Mouse (Mus musculus) embryonic facial prominence, embryonic 11.5 days (tissue): Measurements from ENCODE around the gene Fam69a. TPM values are rescaled to one million over a fixed set of nuclear protein-coding genes. Genes with fewer than 3 reads are reported as not detected.

Experiments used
- ATAC-seq: fragments of 200-750 bp; cut with Nextera tagmentation; replicated peaks from 2 replicates; pipeline ENCODE4 v1.8.0; 2017; ENCODE audit warnings: low read depth; ENCODE audit not compliant: insufficient number of reproducible peaks, low FRiP score, low TSS enrichment
- DNase-seq: peaks from one replicate; pipeline ENCODE4 v3.0.0-alpha.2; 2015; ENCODE audit warnings: low spot score
- H3K27ac ChIP-seq: fragments of 300-500 bp; sonication (generic); replicated peaks from 2 replicates; pipeline ENCODE4 v1.5.1; 2014; ENCODE audit warnings: mild to moderate bottlenecking, low read depth, low read length, control low read depth
- H3K27me3 ChIP-seq: fragments of 300-500 bp; sonication (generic); 2 replicates; pipeline ENCODE4 v1.6.1; 2014; ENCODE audit warnings: mild to moderate bottlenecking, low read length, moderate library complexity, mixed read lengths; ENCODE audit not compliant: control insufficient read depth, insufficient read depth
- H3K36me3 ChIP-seq: fragments of 300-500 bp; sonication (generic); replicated peaks from 2 replicates; pipeline ENCODE4 v1.6.1; 2014; ENCODE audit warnings: low read depth, mild to moderate bottlenecking, low read length, moderate library complexity, mixed read lengths; ENCODE audit not compliant: control insufficient read depth, insufficient read depth
- H3K4me1 ChIP-seq: fragments of 300-500 bp; sonication (generic); 2 replicates; pipeline ENCODE4 v1.6.1; 2014; ENCODE audit warnings: low read length, mixed read lengths; ENCODE audit not compliant: control insufficient read depth, insufficient read depth
- H3K4me2 ChIP-seq: fragments of 300-500 bp; sonication (generic); 2 replicates; pipeline ENCODE4 v1.6.1; 2014; ENCODE audit warnings: low read depth, mild to moderate bottlenecking, control low read depth, low read length, moderate library complexity
- H3K4me3 ChIP-seq: fragments of 300-500 bp; sonication (generic); 2 replicates; pipeline ENCODE4 v1.5.1; 2014; ENCODE audit warnings: low read depth, low read length, control low read depth
- H3K9ac ChIP-seq: fragments of 300-500 bp; sonication (generic); replicated peaks from 2 replicates; pipeline ENCODE4 v1.6.1; 2014; ENCODE audit warnings: mild to moderate bottlenecking, control low read depth, low read length
- H3K9me3 ChIP-seq: fragments of 300-500 bp; sonication (generic); replicated peaks from 2 replicates; pipeline ENCODE4 v1.6.1; 2016; ENCODE audit warnings: mild to moderate bottlenecking, low read length, inconsistent platforms, mixed read lengths; ENCODE audit not compliant: control insufficient read depth
- WGBS: fragments of 180-500 bp; shearing (Covaris S2); extraction: QIAGEN DNeasy Blood & Tissue Kit; methylation state at CpG from one replicate; pipeline ENCODE4 v1.1.7; 2014; 5-methylcytosine and 5-hydroxymethylcytosine counted together
- polyA plus RNA-seq: library from polyadenylated mRNA; unstranded; fragments of >200 nt; fragmentation: Nextera tagmentation; extraction: Ambion mirVana; gene quantifications from 2 replicates; pipeline ENCODE4 v1.2.1, GENCODE M21; 2014

The Fam69a gene
- polyA plus RNA-seq, 1 experiment from 2014 or later, result 22.1 TPM

DNA sequence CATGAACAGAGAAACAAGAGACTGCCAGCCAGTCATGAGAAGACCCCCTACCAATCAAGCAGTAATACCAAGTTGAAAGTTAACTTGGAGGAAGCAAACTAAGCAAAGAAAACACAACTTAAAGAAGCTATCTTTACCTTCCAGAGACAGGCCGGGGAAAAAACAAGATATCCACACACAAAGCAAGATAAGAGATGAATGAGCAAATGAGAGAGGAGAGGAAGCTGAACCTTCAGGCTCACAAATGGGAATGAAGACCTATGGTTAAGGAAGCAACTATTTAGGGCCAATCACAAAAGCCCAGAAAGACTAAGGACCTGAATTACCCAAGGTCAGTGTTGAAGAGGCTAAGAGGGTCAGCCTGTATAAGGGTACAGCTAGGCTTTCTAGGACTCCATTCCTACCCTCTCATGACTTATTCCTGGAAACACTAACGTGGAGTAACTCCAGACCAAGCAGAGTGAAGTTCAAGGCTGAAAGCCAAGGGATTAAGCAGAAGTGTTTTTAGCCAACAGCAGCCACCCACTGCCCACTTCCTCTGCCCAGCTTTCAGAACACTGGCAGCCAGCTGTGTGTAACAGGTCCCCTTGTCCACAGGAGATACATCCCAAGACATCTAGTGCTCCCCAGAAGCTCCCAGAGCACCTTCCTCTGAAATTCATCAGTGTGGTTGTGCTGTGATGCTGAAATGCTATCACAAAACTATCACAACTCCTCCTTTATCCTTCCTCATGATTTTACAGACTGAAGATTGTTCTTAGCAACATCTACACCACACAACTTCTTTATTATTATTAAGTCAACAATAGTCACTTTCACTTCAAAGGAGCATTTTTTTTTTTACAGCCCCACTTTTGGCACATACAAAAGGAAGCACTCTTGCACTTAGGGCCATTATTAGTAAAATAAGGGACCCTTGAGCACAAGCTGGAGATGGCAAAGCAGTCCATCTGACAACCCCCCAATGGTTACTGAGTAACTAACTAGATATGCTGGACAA, 120.5 kb downstream of the Fam69a start:
- Histone ChIP-seq H3K27ac (no peak overlapping the region), H3K9me3 (no peaks in the 10 kb centered on the region), H3K4me3 (no peak overlapping the region), H3K9ac (no peak overlapping the region), H3K36me3 (no peaks in the 10 kb centered on the region), H3K4me2 (no peak overlapping the region), H3K4me1 (no peaks in the 10 kb centered on the region), H3K27me3 (no peaks in the 10 kb centered on the region)
- WGBS, result 81% methylated on average over 2 of the region's 2 CpGs
- ATAC-seq (no peak), DNase-seq (no peak)

DNA sequence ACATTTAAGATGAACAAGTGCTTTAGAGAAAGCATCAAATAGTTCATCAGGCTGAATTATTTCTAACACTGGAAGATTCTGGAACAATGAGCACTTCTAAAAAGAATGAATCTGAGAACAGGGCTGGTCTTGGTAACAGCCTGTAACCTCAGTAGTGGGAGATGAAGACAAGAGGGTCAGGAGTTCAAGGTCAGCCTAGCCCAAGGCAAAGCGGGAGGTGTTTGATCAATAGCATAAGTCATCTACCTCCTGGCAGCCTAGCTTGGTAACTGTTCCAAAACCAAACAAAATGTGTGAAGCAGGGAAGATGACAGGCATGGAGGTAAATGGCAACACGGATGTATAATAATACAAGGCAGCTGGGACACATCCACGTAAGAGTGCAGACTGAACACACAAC, 122.9 kb downstream of the Fam69a start:
- DNase-seq (no peak), ATAC-seq (no peak)
- no peak overlapping the region for H3K27ac ChIP-seq
- no peaks in the 10 kb centered on the region for H3K9me3 ChIP-seq
- H3K27me3 ChIP-seq, result no peaks in the 10 kb centered on the region
- 86% methylated on average over 3 of the region's 3 CpGs for WGBS
- H3K4me2 ChIP-seq, result no peak overlapping the region
- H3K4me1 ChIP-seq, result no peaks in the 10 kb centered on the region
- H3K36me3 ChIP-seq, result no peaks in the 10 kb centered on the region
- no peak overlapping the region for H3K4me3 ChIP-seq
- no peak overlapping the region for H3K9ac ChIP-seq

DNA sequence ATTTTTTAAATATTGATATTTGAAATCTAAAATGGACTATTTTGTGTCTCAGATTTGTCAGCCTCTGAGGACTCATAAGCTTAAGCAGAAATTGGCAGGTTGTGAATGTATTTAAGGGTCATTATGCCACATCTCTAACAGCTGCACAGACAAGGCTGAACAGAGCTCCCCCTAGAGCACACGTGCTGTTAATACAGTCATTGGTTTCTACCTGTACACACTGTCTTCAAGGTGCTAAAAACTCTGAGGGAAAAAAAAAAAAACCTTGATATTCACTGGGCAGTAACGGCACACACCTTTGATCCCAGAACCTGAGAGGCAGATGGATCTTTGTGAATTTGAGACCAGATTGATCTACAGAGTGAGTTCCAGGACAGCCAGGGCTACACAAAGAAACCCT, 127.9 kb downstream of the Fam69a start:
- Histone ChIP-seq H3K4me2 (no peak overlapping the region), H3K27ac (no peak overlapping the region), H3K36me3 (no peaks in the 10 kb centered on the region), H3K27me3 (no peaks in the 10 kb centered on the region), H3K4me1 (no peaks in the 10 kb centered on the region), H3K4me3 (no peak overlapping the region), H3K9ac (no peak overlapping the region), H3K9me3 (no peaks in the 10 kb centered on the region)
- no peak for DNase-seq
- ATAC-seq, result no peak
- 44% methylated on average over 2 of the region's 2 CpGs for WGBS

Other genes with a start within 250 kb of the Fam69a start
- gene Ube2d2b, start 157.0 kb downstream of the Fam69a start, polyA plus RNA-seq, result 0.24 and 0.25 TPM in 2 replicates
- 61.7 and 64.2 TPM in 2 replicates for gene Evi5, start 112.0 kb downstream of the Fam69a start, polyA plus RNA-seq
- 82.8 and 84.2 TPM in 2 replicates for gene Rpl5, start 86.6 kb downstream of the Fam69a start, polyA plus RNA-seq
- gene Mtf2, start 78.6 kb upstream of the Fam69a start, polyA plus RNA-seq, result 160 and 164 TPM in 2 replicates
- 24.1 and 24.6 TPM in 2 replicates for gene Tmed5, start 145.5 kb upstream of the Fam69a start, polyA plus RNA-seq
- gene Ccdc18, start 145.8 kb upstream of the Fam69a start, polyA plus RNA-seq, result 10.4 and 11.0 TPM in 2 replicates